Mouse (Mus musculus) hematopoietic stem cell, adult 5-6 weeks (primary cell): Measurements from ENCODE around the gene Chrm3. TPM values are rescaled to one million over a fixed set of nuclear protein-coding genes. Genes with fewer than 3 reads are reported as not detected.

Source experiments
- ATAC-seq, 2 experiments: fragments of 125-278 bp in 1 of 2; replicated peaks in 1 of 2; 2 replicates each; pipeline ENCODE4 v1.8.0; 2016 to 2017; ENCODE audit warnings: inconsistent platforms in 2 of 2, mild to moderate bottlenecking in 2 of 2, moderate number of reproducible peaks in 2 of 2, low read depth in 1 of 2, moderate TSS enrichment in 1 of 2; ENCODE audit not compliant: low FRiP score in 2 of 2, poor library complexity in 2 of 2, severe bottlenecking in 2 of 2, insufficient read depth in 1 of 2, low TSS enrichment in 1 of 2
- total RNA-seq: library from RNA; stranded (forward); fragments of 172-1452, 232-1000 nt; gene quantifications from 2 replicates; pipeline ENCODE4 v1.2.3, GENCODE M21; 2017

The Chrm3 gene
- total RNA-seq, 1 experiment from 2014 or later = 1.6 TPM

- peak; percentile 62 to 69; a peak in 3 of 4 replicates for ATAC-seq
Observed at GRCm38 (mm10) chr13:10244243-10244998, 116.2 kb downstream of the Chrm3 start.

GRCm38 (mm10) chr13:10240238-10240637 is 120.4 kb downstream of the Chrm3 start:
- ATAC-seq = no peak

GRCm38 (mm10) chr13:10239825-10240224 is 120.8 kb downstream of the Chrm3 start:
- no peak for ATAC-seq

- no peak for ATAC-seq
Observed at GRCm38 (mm10) chr13:10237616-10238015, 123.0 kb downstream of the Chrm3 start.

GRCm38 (mm10) chr13:10236279-10236678 is 124.4 kb downstream of the Chrm3 start:
- no peak for ATAC-seq

- no peak for ATAC-seq
Observed at GRCm38 (mm10) chr13:10235391-10236169, 125.1 kb downstream of the Chrm3 start.

- ATAC-seq = peak; percentile 95 to 98
Observed at GRCm38 (mm10) chr13:10220403-10220802, 140.2 kb downstream of the Chrm3 start.

- no peak for ATAC-seq
Observed at GRCm38 (mm10) chr13:10212112-10212511, 148.5 kb downstream of the Chrm3 start.

GRCm38 (mm10) chr13:10210522-10211244 is 150.0 kb downstream of the Chrm3 start:
- ATAC-seq = peak; percentile 45 to 49

GRCm38 (mm10) chr13:10199206-10199956 is 161.3 kb downstream of the Chrm3 start:
- no peak for ATAC-seq

- no peak for ATAC-seq
Observed at GRCm38 (mm10) chr13:10189829-10190228, 170.8 kb downstream of the Chrm3 start.

- no peak for ATAC-seq
Observed at GRCm38 (mm10) chr13:10187926-10188325, 172.7 kb downstream of the Chrm3 start.

GRCm38 (mm10) chr13:10183837-10184236 is 176.8 kb downstream of the Chrm3 start:
- ATAC-seq = no peak

GRCm38 (mm10) chr13:10182756-10183155 is 177.9 kb downstream of the Chrm3 start:
- no peak for ATAC-seq

GRCm38 (mm10) chr13:10170529-10170928 is 190.1 kb downstream of the Chrm3 start:
- ATAC-seq = no peak

- ATAC-seq = no peak
Observed at GRCm38 (mm10) chr13:10163354-10163753, 197.3 kb downstream of the Chrm3 start.

GRCm38 (mm10) chr13:10157496-10157895 is 203.2 kb downstream of the Chrm3 start:
- ATAC-seq = no peak
